Mouse (Mus musculus): ENCODE measurements at regions not wholly inside any gene's neighbourhood (a gene's known extent, or its start where the extent isn't known, plus 50 kb on each side); places are given as distances from the start of the nearest gene placed in this dataset.

- in situ Hi-C loops (cut with MboI, MseI), result loop anchor here (5.0 kb wide), 1 partner anchor 283 kb away; no protein-coding TSS in a partner anchor
These were observed 52.1 kb upstream of the Gm5916 start for GRCm38 (mm10) chr9:36180660-36181059.

Data from T-helper 17 cell (primary cell).